Mouse (Mus musculus): ENCODE measurements around the gene Gm21190.
"Not testable (repeated sequence)": the region's sequence is repeated elsewhere in the genome, so short reads cannot be mapped to it uniquely, and the experiment has no call there.

Gene Gm21190

DNA sequence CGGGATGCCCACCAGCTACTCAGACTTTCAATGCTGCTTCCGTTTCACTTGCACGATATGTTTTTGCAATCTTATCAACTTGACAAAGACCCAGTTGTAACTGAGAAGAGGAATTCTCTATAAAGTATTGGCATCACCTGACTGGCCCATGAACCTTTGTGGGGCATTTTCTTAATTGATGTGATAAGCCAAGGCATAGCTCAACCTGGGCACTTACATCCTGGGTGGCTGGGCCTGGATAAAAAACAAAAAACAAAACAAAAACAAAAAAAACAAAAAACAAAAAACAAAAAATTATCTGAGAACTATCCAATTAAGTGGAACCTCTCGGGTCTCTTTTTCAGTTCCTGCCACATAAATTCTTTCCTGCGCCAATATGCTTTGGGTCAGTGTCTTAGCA, 40.3 kb downstream of the Gm21190 start:
- DNase-seq: no peak

- not testable (repeated sequence) for DNase-seq
Measured at GRCm38 (mm10) chr5:15484616-15485015, 44.4 kb downstream of the Gm21190 start.

GRCm38 (mm10) chr5:15483576-15483975, 45.4 kb downstream of the Gm21190 start:
- DNase-seq: not testable (repeated sequence)

DNA sequence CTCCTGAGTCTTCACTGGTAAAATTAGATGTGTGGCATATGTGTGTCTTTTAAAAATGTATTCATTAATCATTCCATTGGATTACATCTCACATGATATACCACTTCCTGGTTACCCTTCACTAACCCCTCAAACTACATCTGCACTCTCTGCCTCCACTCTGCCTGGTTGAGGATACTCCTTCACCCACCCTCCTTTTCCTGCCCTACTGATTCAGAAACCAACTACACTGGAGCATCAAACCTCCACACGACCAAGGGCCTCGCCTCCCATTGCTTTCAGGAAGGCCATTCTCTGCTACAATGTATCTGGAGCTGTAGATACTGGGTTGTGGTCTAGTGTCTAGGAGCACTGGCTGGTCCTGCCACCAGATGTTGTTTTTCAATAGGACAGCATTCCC, 46.2 kb downstream of the Gm21190 start:
- not testable (repeated sequence) for DNase-seq

- not testable (repeated sequence) for DNase-seq
Measured at GRCm38 (mm10) chr5:15476423-15476822, 52.6 kb downstream of the Gm21190 start, which contains the start of gene Gm21149. Gene Gm21149 (minus strand): TSS chr5:15476523.

Data from kidney, adult 18-20 months (tissue).